Mouse (Mus musculus) adrenal gland, postnatal 14 days (tissue): ENCODE results near the gene Bach2. TPM values are rescaled to one million over a fixed set of nuclear protein-coding genes. Genes with fewer than 3 reads are reported as not detected.

Source experiments
- DNase-seq: peaks from one replicate; pipeline ENCODE4 v3.0.0; 2021; ENCODE audit warnings: mixed read lengths
- total RNA-seq: library from RNA; stranded (reverse); gene quantifications from 2 replicates; pipeline ENCODE4 v1.2.3, GENCODE M21; 2021

The Bach2 gene
- total RNA-seq, 1 experiment from 2014 or later, result 7.3 TPM

- no peak for DNase-seq
These were observed 13.4 kb upstream of the Bach2 start for GRCm38 (mm10) chr4:32225191-32225590.

- no peak for DNase-seq
These were observed 10.5 kb upstream of the Bach2 start for GRCm38 (mm10) chr4:32227970-32228557.

GRCm38 (mm10) chr4:32229266-32229665 is 9.3 kb upstream of the Bach2 start:
- DNase-seq, result no peak

- no peak for DNase-seq
These were observed 7.1 kb upstream of the Bach2 start for GRCm38 (mm10) chr4:32231258-32232055.

GRCm38 (mm10) chr4:32235920-32236705 is 2.5 kb upstream of the Bach2 start:
- no peak for DNase-seq

- DNase-seq, result peak; percentile 78
These were observed 531 bp downstream of the Bach2 start for GRCm38 (mm10) chr4:32238921-32239748.

GRCm38 (mm10) chr4:32239749-32240131 is 1.1 kb downstream of the Bach2 start:
- DNase-seq, result peak; percentile 78

- no peak for DNase-seq
These were observed 1.9 kb downstream of the Bach2 start for GRCm38 (mm10) chr4:32240457-32241030.

- DNase-seq, result no peak
These were observed 2.9 kb downstream of the Bach2 start for GRCm38 (mm10) chr4:32241351-32241980.

GRCm38 (mm10) chr4:32242122-32242615 is 3.6 kb downstream of the Bach2 start:
- no peak for DNase-seq

- no peak for DNase-seq
These were observed 4.9 kb downstream of the Bach2 start for GRCm38 (mm10) chr4:32243458-32243857.

- DNase-seq, result no peak
These were observed 5.6 kb downstream of the Bach2 start for GRCm38 (mm10) chr4:32244092-32244745.

- peak; percentile 22 for DNase-seq
These were observed 7.0 kb downstream of the Bach2 start for GRCm38 (mm10) chr4:32245586-32245985.

- DNase-seq, result no peak
These were observed 7.4 kb downstream of the Bach2 start for GRCm38 (mm10) chr4:32246020-32246419.

- peak; percentile 59 for DNase-seq
These were observed 8.2 kb downstream of the Bach2 start for GRCm38 (mm10) chr4:32246801-32247200.

- no peak for DNase-seq
These were observed 9.0 kb downstream of the Bach2 start for GRCm38 (mm10) chr4:32247463-32248113.

GRCm38 (mm10) chr4:32248236-32248635 is 9.6 kb downstream of the Bach2 start:
- DNase-seq, result peak; percentile 83

GRCm38 (mm10) chr4:32248990-32249393 is 10.4 kb downstream of the Bach2 start:
- no peak for DNase-seq

- DNase-seq, result peak; percentile 46
These were observed 11.2 kb downstream of the Bach2 start for GRCm38 (mm10) chr4:32249748-32250332.
